Mouse (Mus musculus) forebrain, postnatal 0 days (tissue): ENCODE data around the gene Odc1. TPM values are rescaled to one million over a fixed set of nuclear protein-coding genes. Genes with fewer than 3 reads are reported as not detected.

Experiments
- ATAC-seq: fragments of 200-750 bp; cut with Nextera tagmentation; 2 replicates; pipeline ENCODE4 v1.8.0; 2017; ENCODE audit warnings: mild to moderate bottlenecking, moderate library complexity
- DNase-seq: peaks from one replicate; pipeline ENCODE4 v3.0.0-alpha.2; 2015
- H3K27ac ChIP-seq: fragments of 300-500 bp; sonication (generic); 2 replicates; pipeline ENCODE4 v1.5.1; 2014; ENCODE audit warnings: low read depth, mild to moderate bottlenecking, antibody characterized with exemption, low read length, moderate library complexity, mixed read lengths
- H3K27me3 ChIP-seq: fragments of 300-500 bp; sonication (generic); 2 replicates; pipeline ENCODE4 v1.6.1; 2014; ENCODE audit warnings: mild to moderate bottlenecking, low read length, mixed read lengths; ENCODE audit not compliant: insufficient read depth
- H3K36me3 ChIP-seq: fragments of 300-500 bp; sonication (generic); 2 replicates; pipeline ENCODE4 v1.6.1; 2014; ENCODE audit warnings: mild to moderate bottlenecking, moderate library complexity; ENCODE audit not compliant: insufficient read depth
- H3K4me1 ChIP-seq: fragments of 300-500 bp; sonication (generic); 2 replicates; pipeline ENCODE4 v1.6.1; 2014; ENCODE audit warnings: antibody characterized with exemption; ENCODE audit not compliant: insufficient read depth
- H3K4me2 ChIP-seq: fragments of 300-500 bp; sonication (generic); 2 replicates; pipeline ENCODE4 v1.6.1; 2014; ENCODE audit warnings: low read depth, mild to moderate bottlenecking, moderate library complexity
- H3K4me3 ChIP-seq: fragments of 300-500 bp; sonication (generic); 2 replicates; pipeline ENCODE4 v1.5.1; 2014; ENCODE audit warnings: low read depth, low read length, mixed read lengths
- H3K9ac ChIP-seq: fragments of 300-500 bp; sonication (generic); 2 replicates; pipeline ENCODE4 v1.6.1; 2014; ENCODE audit warnings: mild to moderate bottlenecking
- H3K9me3 ChIP-seq: fragments of 300-500 bp; sonication (generic); 2 replicates; pipeline ENCODE4 v1.6.1; 2016; ENCODE audit warnings: low read length
- CTCF ChIP-seq: sonication (generic); IDR thresholded peaks from 2 replicates; pipeline ENCODE4 v1.5.1; 2016; ENCODE audit warnings: antibody characterized with exemption, control low read depth, low read depth
- WGBS: fragments of 180-500 bp; shearing (Covaris S2); extraction: QIAGEN DNeasy Blood & Tissue Kit; methylation state at CpG from one replicate; pipeline ENCODE4 v1.1.7; 2014; 5-methylcytosine and 5-hydroxymethylcytosine counted together
- polyA plus RNA-seq: library from polyadenylated mRNA; unstranded; fragments of >200 nt; fragmentation: Nextera tagmentation; extraction: Ambion mirVana; gene quantifications from 2 replicates; pipeline ENCODE4 v1.2.1, GENCODE M21; 2015
- total RNA-seq: library from RNA; depleted of rRNA; stranded (reverse); fragments of >200 nt; gene quantifications from 2 replicates; pipeline ENCODE4 v1.2.3, GENCODE M21; 2014

Gene Odc1
- total and polyA plus RNA-seq, 2 experiments from 2014 or later, result 146 to 293 TPM

- Histone ChIP-seq H3K9ac (no peak overlapping the region), H3K4me1 (no peaks in the 10 kb centered on the region), H3K27me3 (no peaks in the 10 kb centered on the region), H3K27ac (no peak overlapping the region), H3K4me3 (no peak overlapping the region), H3K9me3 (no peaks in the 10 kb centered on the region), H3K4me2 (no peak overlapping the region), H3K36me3 (no peaks in the 10 kb centered on the region)
- ATAC-seq (no peak), DNase-seq (no peak)
- WGBS, result 81% methylated on average over 1 of the region's 1 CpGs
- TF ChIP-seq CTCF, result no peak
Measured at GRCm38 (mm10) chr12:17509310-17509709, 35.3 kb upstream of the Odc1 start.

GRCm38 (mm10) chr12:17510158-17510557 is 34.4 kb upstream of the Odc1 start:
- no peak overlapping the region for H3K4me3 ChIP-seq
- ATAC-seq (peak; percentile 54; the same call in 1 of the 2 replicates), DNase-seq (no peak)
- WGBS, result 35% methylated on average over 12 of the region's 12 CpGs
- no peak for TF ChIP-seq CTCF
- no peaks in the 10 kb centered on the region for H3K9me3 ChIP-seq
- no peaks in the 10 kb centered on the region for H3K4me1 ChIP-seq
- H3K27me3 ChIP-seq, result no peaks in the 10 kb centered on the region
- H3K4me2 ChIP-seq, result no peak overlapping the region
- H3K9ac ChIP-seq, result no peak overlapping the region
- H3K27ac ChIP-seq, result no peak overlapping the region
- no peaks in the 10 kb centered on the region for H3K36me3 ChIP-seq

GRCm38 (mm10) chr12:17511019-17511418 is 33.6 kb upstream of the Odc1 start:
- Histone ChIP-seq H3K27me3 (no peaks in the 10 kb centered on the region), H3K4me2 (no peak overlapping the region), H3K4me3 (no peak overlapping the region), H3K9ac (no peak overlapping the region), H3K4me1 (no peaks in the 10 kb centered on the region), H3K9me3 (no peaks in the 10 kb centered on the region), H3K27ac (no peak overlapping the region), H3K36me3 (no peaks in the 10 kb centered on the region)
- no peak for DNase-seq
- no peak for ATAC-seq
- 93% methylated on average over 6 of the region's 6 CpGs for WGBS
- no peak for TF ChIP-seq CTCF

GRCm38 (mm10) chr12:17529180-17529579 is 15.4 kb upstream of the Odc1 start:
- Histone ChIP-seq H3K9ac (no peak overlapping the region), H3K4me3 (no peak overlapping the region), H3K4me2 (no peak overlapping the region), H3K4me1 (no peaks in the 10 kb centered on the region), H3K27ac (no peak overlapping the region), H3K27me3 (no peaks in the 10 kb centered on the region), H3K36me3 (no peaks in the 10 kb centered on the region), H3K9me3 (no peaks in the 10 kb centered on the region)
- DNase-seq, result no peak
- no peak for TF ChIP-seq CTCF
- WGBS, result 84% methylated on average over 3 of the region's 3 CpGs
- no peak for ATAC-seq

- no peaks in the 10 kb centered on the region for H3K4me1 ChIP-seq
- H3K9me3 ChIP-seq, result no peaks in the 10 kb centered on the region
- WGBS, result 88% methylated on average over 6 of the region's 6 CpGs
Measured at GRCm38 (mm10) chr12:17529726-17530125, 14.9 kb upstream of the Odc1 start.

GRCm38 (mm10) chr12:17530825-17531224 is 13.8 kb upstream of the Odc1 start:
- Histone ChIP-seq H3K27ac (no peak overlapping the region), H3K4me2 (no peak overlapping the region), H3K27me3 (no peaks in the 10 kb centered on the region), H3K9me3 (no peaks in the 10 kb centered on the region), H3K4me1 (no peaks in the 10 kb centered on the region), H3K4me3 (no peak overlapping the region), H3K9ac (no peak overlapping the region), H3K36me3 (no peaks in the 10 kb centered on the region)
- WGBS, result 81% methylated on average over 4 of the region's 4 CpGs
- TF ChIP-seq CTCF, result no peak
- no peak for ATAC-seq
- no peak for DNase-seq

More at GRCm38 (mm10) chr12:17529726-17530125, 14.9 kb upstream of the Odc1 start:
- DNase-seq, result no peak
- no peak for ATAC-seq
- no peak for TF ChIP-seq CTCF
- no peak overlapping the region for H3K27ac ChIP-seq
- H3K36me3 ChIP-seq, result no peaks in the 10 kb centered on the region
- H3K9ac ChIP-seq, result no peak overlapping the region
- no peak overlapping the region for H3K4me3 ChIP-seq
- H3K4me2 ChIP-seq, result no peak overlapping the region
- no peaks in the 10 kb centered on the region for H3K27me3 ChIP-seq

- Histone ChIP-seq H3K9ac (no peak overlapping the region), H3K4me2 (no peak overlapping the region), H3K27me3 (no peaks in the 10 kb centered on the region), H3K4me1 (no peaks in the 10 kb centered on the region), H3K9me3 (no peaks in the 10 kb centered on the region), H3K4me3 (no peak overlapping the region), H3K36me3 (no peaks in the 10 kb centered on the region), H3K27ac (no peak overlapping the region)
- TF ChIP-seq CTCF, result no peak
- WGBS, result 91% methylated on average over 3 of the region's 3 CpGs
- ATAC-seq (no peak), DNase-seq (no peak)
Measured at GRCm38 (mm10) chr12:17536222-17536621, 8.4 kb upstream of the Odc1 start.

GRCm38 (mm10) chr12:17537147-17537546 is 7.4 kb upstream of the Odc1 start:
- H3K27me3 ChIP-seq, result no peaks in the 10 kb centered on the region
- H3K9me3 ChIP-seq, result no peaks in the 10 kb centered on the region
- H3K36me3 ChIP-seq, result no peaks in the 10 kb centered on the region
- no peak overlapping the region for H3K9ac ChIP-seq
- no peak overlapping the region for H3K4me3 ChIP-seq
- DNase-seq, result no peak
- no peak overlapping the region for H3K27ac ChIP-seq
- no peaks in the 10 kb centered on the region for H3K4me1 ChIP-seq
- TF ChIP-seq CTCF, result no peak
- 84% methylated on average over 3 of the region's 3 CpGs for WGBS
- H3K4me2 ChIP-seq, result no peak overlapping the region
- no peak for ATAC-seq
